Mouse (Mus musculus): ENCODE results near the gene Esr1. TPM values are rescaled to one million over a fixed set of nuclear protein-coding genes. Genes with fewer than 3 reads are reported as not detected.

Gene Esr1
- polyA plus RNA-seq, 1 experiment from 2014 or later = 0.26 TPM

DNA sequence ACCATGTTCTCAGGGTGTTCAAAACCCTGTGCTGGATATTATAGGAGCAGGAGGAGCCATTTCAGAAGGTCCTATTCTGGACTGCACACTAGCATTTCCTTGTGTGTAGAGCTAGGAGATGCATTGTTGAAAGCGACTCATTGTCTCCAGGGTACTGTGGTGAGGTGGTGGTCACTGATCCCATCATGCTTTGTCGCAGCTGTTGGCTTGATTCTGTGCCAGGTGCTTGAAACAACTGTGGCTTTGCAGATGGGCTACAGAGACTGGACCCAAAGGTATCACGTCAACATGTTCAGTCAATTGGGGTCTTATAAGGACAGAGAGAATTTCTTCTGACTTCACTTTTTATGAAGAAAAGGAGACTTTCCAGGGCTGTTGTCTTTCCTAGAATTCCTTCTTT is 164.1 kb downstream of the Esr1 start:
- no peaks in the 10 kb centered on the region for H3K27me3 ChIP-seq (replicated peaks; ENCODE audit: insufficient read depth, low read length)
- ATAC-seq = no peak
- DNase-seq (ENCODE audit: low spot score) = no peak
- 68% methylated on average over 3 of the region's 3 CpGs for WGBS
- H3K9ac ChIP-seq (replicated peaks; ENCODE audit: low read depth) = no peak overlapping the region
- no peak overlapping the region for H3K4me3 ChIP-seq (ENCODE audit: low read depth, low read length)
- H3K4me2 ChIP-seq (replicated peaks; ENCODE audit: low read depth, low read length) = no peak overlapping the region
- H3K9me3 ChIP-seq (ENCODE audit: low read length) = no peaks in the 10 kb centered on the region
- no peaks in the 10 kb centered on the region for H3K36me3 ChIP-seq (ENCODE audit: insufficient read depth, low read length)
- TF ChIP-seq EP300 (IDR thresholded peaks at IDR 0.05) (no peak), CTCF (IDR thresholded peaks at IDR 0.05) (no peak)
- no peak overlapping the region for H3K27ac ChIP-seq (ENCODE audit: low read length)
- no peaks in the 10 kb centered on the region for H3K4me1 ChIP-seq (ENCODE audit: insufficient read depth, low read depth, low read length)

DNA sequence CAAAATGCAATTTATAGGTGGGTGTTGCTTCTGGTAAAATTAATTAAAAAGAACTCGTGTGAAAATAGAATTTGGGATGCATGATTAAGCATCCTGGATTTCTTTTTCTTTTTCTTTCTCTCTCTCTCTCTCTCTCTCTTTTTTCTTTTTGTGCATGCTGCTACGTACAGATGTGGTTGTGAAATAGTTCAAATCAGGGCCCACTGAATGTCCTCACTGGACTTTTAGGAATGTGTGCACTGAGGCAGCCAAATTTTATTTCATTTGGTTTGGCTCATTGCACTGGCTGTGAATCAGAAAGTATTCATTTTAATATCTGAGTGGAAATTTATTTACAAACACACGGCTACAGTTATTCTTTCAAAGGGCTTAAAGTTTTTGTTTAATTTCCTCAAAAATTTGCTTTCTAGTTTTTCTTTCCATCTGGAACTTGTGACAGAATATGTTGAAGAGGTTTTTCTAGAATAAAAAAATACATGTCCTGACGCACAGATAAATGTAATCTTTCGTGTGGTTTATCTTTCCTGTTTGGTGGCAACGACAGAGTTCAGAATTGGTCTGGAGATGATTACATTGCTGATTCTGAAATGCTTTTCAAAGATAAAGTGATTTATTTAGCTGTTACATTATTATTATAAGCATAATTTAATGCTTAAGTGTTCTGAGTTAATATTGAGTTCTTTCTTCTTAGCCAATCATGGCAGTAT is 164.8 kb downstream of the Esr1 start:
- Histone ChIP-seq H3K4me1 (ENCODE audit: insufficient read depth, low read depth, low read length) (no peaks in the 10 kb centered on the region), H3K36me3 (ENCODE audit: insufficient read depth, low read length) (no peaks in the 10 kb centered on the region), H3K27me3 (replicated peaks; ENCODE audit: insufficient read depth, low read length) (no peaks in the 10 kb centered on the region), H3K4me2 (replicated peaks; ENCODE audit: low read depth, low read length) (no peak overlapping the region), H3K9me3 (ENCODE audit: low read length) (no peaks in the 10 kb centered on the region), H3K9ac (replicated peaks; ENCODE audit: low read depth) (no peak overlapping the region), H3K4me3 (ENCODE audit: low read depth, low read length) (no peak overlapping the region), H3K27ac (ENCODE audit: low read length) (no peak overlapping the region)
- TF ChIP-seq EP300 (IDR thresholded peaks at IDR 0.05) (no peak), CTCF (IDR thresholded peaks at IDR 0.05) (no peak)
- peak; percentile 56 for DNase-seq (ENCODE audit: low spot score)
- peak; percentile 33; the same call in 1 of the 2 replicates for ATAC-seq
- 51% methylated on average over 6 of the region's 6 CpGs for WGBS

DNA sequence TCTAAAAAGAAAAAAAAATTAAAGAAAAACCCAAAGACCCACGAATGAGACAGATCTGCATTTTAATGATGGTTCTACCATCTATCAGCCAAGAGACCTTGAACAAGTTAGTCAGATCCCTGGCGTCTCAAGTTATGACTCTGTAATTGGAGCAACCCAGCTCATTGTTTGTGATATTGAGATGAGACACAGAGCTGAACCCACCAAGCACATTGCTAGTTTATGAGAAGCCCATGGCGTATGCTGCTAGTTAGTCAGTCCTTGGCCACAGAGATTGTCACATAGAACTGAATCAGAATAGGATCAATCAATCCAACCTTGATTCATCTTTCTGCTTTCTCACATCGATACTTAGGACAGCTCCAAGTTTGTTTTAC is 165.3 kb downstream of the Esr1 start:
- no peaks in the 10 kb centered on the region for H3K4me1 ChIP-seq (ENCODE audit: insufficient read depth, low read depth, low read length)
- H3K9ac ChIP-seq (replicated peaks; ENCODE audit: low read depth) = no peak overlapping the region
- ATAC-seq (no peak), DNase-seq (ENCODE audit: low spot score) (no peak)
- 66% methylated on average over 4 of the region's 4 CpGs for WGBS
- H3K27ac ChIP-seq (ENCODE audit: low read length) = no peak overlapping the region
- H3K4me3 ChIP-seq (ENCODE audit: low read depth, low read length) = no peak overlapping the region
- no peak overlapping the region for H3K4me2 ChIP-seq (replicated peaks; ENCODE audit: low read depth, low read length)
- H3K36me3 ChIP-seq (ENCODE audit: insufficient read depth, low read length) = no peaks in the 10 kb centered on the region
- no peaks in the 10 kb centered on the region for H3K9me3 ChIP-seq (ENCODE audit: low read length)
- no peaks in the 10 kb centered on the region for H3K27me3 ChIP-seq (replicated peaks; ENCODE audit: insufficient read depth, low read length)
- TF ChIP-seq EP300 (IDR thresholded peaks at IDR 0.05) = no peak
- TF ChIP-seq CTCF (IDR thresholded peaks at IDR 0.05) = no peak

DNA sequence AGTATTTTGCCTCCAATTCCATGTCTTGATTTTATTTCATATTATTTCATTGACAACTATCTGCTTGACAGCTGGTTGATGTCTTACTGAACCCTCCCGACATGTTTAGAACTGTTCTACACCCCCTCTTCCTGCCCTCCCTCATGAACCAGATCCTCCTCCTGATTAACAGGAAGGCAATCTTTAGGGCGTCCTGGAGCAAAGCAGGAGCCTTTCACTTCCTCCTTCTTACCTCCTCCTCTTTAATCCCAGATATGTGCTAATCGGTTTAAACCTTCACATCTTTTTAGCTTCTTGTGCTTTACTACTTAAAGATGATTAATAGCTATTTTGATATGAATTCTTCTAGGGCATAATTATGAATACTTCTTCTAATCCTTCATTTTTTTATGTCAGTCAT is 166.6 kb downstream of the Esr1 start:
- no peak for TF ChIP-seq EP300 (IDR thresholded peaks at IDR 0.05)
- TF ChIP-seq CTCF (IDR thresholded peaks at IDR 0.05) = no peak
- no peaks in the 10 kb centered on the region for H3K9me3 ChIP-seq (ENCODE audit: low read length)
- H3K4me2 ChIP-seq (replicated peaks; ENCODE audit: low read depth, low read length) = no peak overlapping the region
- DNase-seq (ENCODE audit: low spot score) (no peak), ATAC-seq (no peak)
- WGBS = 34% methylated on average over 3 of the region's 3 CpGs
- H3K27ac ChIP-seq (ENCODE audit: low read length) = no peak overlapping the region
- no peaks in the 10 kb centered on the region for H3K27me3 ChIP-seq (replicated peaks; ENCODE audit: insufficient read depth, low read length)
- no peak overlapping the region for H3K4me3 ChIP-seq (ENCODE audit: low read depth, low read length)
- H3K9ac ChIP-seq (replicated peaks; ENCODE audit: low read depth) = no peak overlapping the region
- H3K36me3 ChIP-seq (ENCODE audit: insufficient read depth, low read length) = no peaks in the 10 kb centered on the region
- H3K4me1 ChIP-seq (ENCODE audit: insufficient read depth, low read depth, low read length) = no peaks in the 10 kb centered on the region

DNA sequence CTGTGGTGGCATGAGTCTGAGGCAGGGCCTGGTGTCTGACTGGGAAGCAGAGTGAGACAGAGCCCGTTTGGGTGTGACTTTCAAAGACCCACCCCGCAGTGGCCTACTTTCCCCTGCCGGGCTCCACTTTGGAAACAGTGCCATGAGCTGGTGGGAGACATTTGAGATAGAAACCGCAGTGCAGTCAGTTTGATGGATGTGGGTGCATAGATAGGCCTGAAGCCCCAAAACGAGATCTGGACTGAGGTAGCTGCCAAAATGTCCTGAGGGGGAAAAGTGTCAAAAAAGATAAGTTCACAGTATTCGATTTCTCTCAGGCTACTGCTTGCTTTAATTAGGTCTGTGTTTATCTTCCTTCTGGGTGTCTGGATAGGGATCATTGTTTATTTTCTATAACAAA is 169.5 kb downstream of the Esr1 start:
- no peaks in the 10 kb centered on the region for H3K36me3 ChIP-seq (ENCODE audit: insufficient read depth, low read length)
- H3K27ac ChIP-seq (ENCODE audit: low read length) = no peak overlapping the region
- H3K4me3 ChIP-seq (ENCODE audit: low read depth, low read length) = no peak overlapping the region
- H3K4me2 ChIP-seq (replicated peaks; ENCODE audit: low read depth, low read length) = no peak overlapping the region
- H3K4me1 ChIP-seq (ENCODE audit: insufficient read depth, low read depth, low read length) = no peaks in the 10 kb centered on the region
- ATAC-seq (no peak), DNase-seq (ENCODE audit: low spot score) (no peak)
- no peak overlapping the region for H3K9ac ChIP-seq (replicated peaks; ENCODE audit: low read depth)
- TF ChIP-seq CTCF (IDR thresholded peaks at IDR 0.05) = no peak
- no peak for TF ChIP-seq EP300 (IDR thresholded peaks at IDR 0.05)
- no peaks in the 10 kb centered on the region for H3K9me3 ChIP-seq (ENCODE audit: low read length)
- H3K27me3 ChIP-seq (replicated peaks; ENCODE audit: insufficient read depth, low read length) = no peaks in the 10 kb centered on the region
- 29% methylated on average over 6 of the region's 6 CpGs for WGBS

DNA sequence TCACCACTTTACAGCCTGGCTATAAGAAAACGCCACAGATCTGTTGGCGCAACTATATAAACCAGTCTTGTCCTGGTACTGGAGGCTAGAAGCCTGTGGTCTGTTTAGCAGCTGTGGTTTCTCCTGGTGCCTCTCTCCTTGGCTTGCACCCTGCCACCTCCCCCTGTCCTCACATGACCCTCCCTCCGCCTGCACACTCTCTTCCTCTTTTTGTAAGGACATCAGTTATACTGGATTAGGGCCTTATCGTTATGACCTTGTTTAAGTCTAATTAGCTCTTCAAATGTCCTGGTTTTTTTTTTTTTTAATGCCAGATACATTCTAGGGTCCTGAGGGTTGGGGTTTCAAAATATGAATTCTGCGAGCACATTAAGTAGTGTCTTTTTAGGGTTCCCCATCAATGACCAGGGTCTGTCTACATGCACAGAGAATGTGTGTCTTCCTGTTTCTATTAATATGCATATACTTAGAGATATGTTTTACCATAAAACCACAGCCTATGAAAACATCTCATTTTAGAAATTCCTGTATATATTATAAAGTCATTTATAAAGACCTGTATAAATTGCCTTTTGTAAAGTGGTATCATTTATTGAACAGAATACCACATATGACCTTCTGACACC is 175.7 kb downstream of the Esr1 start:
- H3K27ac ChIP-seq (ENCODE audit: low read length) = no peak overlapping the region
- H3K9me3 ChIP-seq (ENCODE audit: low read length) = no peaks in the 10 kb centered on the region
- no peaks in the 10 kb centered on the region for H3K36me3 ChIP-seq (ENCODE audit: insufficient read depth, low read length)
- no peak overlapping the region for H3K9ac ChIP-seq (replicated peaks; ENCODE audit: low read depth)
- H3K27me3 ChIP-seq (replicated peaks; ENCODE audit: insufficient read depth, low read length) = no peaks in the 10 kb centered on the region
- no peaks in the 10 kb centered on the region for H3K4me1 ChIP-seq (ENCODE audit: insufficient read depth, low read depth, low read length)
- TF ChIP-seq CTCF (IDR thresholded peaks at IDR 0.05) (no peak), EP300 (IDR thresholded peaks at IDR 0.05) (no peak)
- 77% methylated on average over 5 of the region's 5 CpGs for WGBS
- H3K4me2 ChIP-seq (replicated peaks; ENCODE audit: low read depth, low read length) = no peak overlapping the region
- DNase-seq (ENCODE audit: low spot score) = no peak
- no peak for ATAC-seq
- no peak overlapping the region for H3K4me3 ChIP-seq (ENCODE audit: low read depth, low read length)

All from lung, postnatal 0 days (tissue).